Mouse (Mus musculus) brain, embryonic 14.5 days (tissue): ENCODE data around the gene Ltc4s.

Experiments used
- CTCF ChIP-seq: fragments of 200-500 bp; IDR thresholded peaks from 2 replicates; pipeline ENCODE4 v1.5.1; 2012; ENCODE audit warnings: inconsistent platforms, mild to moderate bottlenecking, moderate library complexity, borderline replicate concordance; ENCODE audit not compliant: insufficient read depth, insufficient read length; ENCODE audit errors: extremely low read depth
- POLR2A ChIP-seq: fragments of 200-500 bp; IDR thresholded peaks from 2 replicates; pipeline ENCODE4 v1.6.1; 2012; ENCODE audit warnings: mild to moderate bottlenecking, inconsistent platforms, borderline replicate concordance; ENCODE audit not compliant: poor library complexity, insufficient read depth, insufficient read length, severe bottlenecking; ENCODE audit errors: extremely low read depth

- TF ChIP-seq CTCF (no peak), POLR2A (peak; percentile 69; the same call in 1 of the 2 replicates)
These were observed 27.8 kb downstream of the Ltc4s start, which contains the start of the genes Sqstm1 and Mgat4b for GRCm38 (mm10) chr11:50210505-50211151.
